ENCODE assay signal across 10 mouse cellular contexts in genomic region chr8:121968542-121968941, GRCm38 (mm10). TPM values are rescaled to one million over a fixed set of nuclear protein-coding genes. Genes with fewer than 3 reads are reported as not detected.
DNase-seq lines count a peak whose midpoint lies in the region; ATAC-seq and TF ChIP-seq lines count a peak whose summit lies in the region.
"Had no signal": no experiment of that assay in that cellular context is flagged by ENCODE, and none has a peak within 500 bp of the region (broad histone marks: within the 10 kb centered on the region; RNA-seq: fewer than 3 reads in every experiment).

No protein-coding gene starts in this region.

- WGBS in hindbrain, embryonic 15.5 days = 68% methylated on average over 4 of the region's 4 CpGs
- WGBS in hindbrain, embryonic 11.5 days = 74% methylated on average over 4 of the region's 4 CpGs
- 66% methylated on average over 4 of the region's 4 CpGs for WGBS in limb, embryonic 11.5 days
- WGBS in neural tube, embryonic 14.5 days = 53% methylated on average over 4 of the region's 4 CpGs

- H3K4me3 ChIP-seq in hindbrain, embryonic 15.5 days = no peak overlapping the region
- H3K4me3 ChIP-seq in hindbrain, embryonic 11.5 days (ENCODE audit: low read depth, low read length) = no peak overlapping the region
- no peak overlapping the region for H3K4me3 ChIP-seq in testis, adult 2 months (ENCODE audit: control insufficient read depth, low read depth, low read length)
- no peak overlapping the region for H3K4me3 ChIP-seq in limb, embryonic 11.5 days (ENCODE audit: low read depth, low read length)
- H3K4me3 ChIP-seq in neural tube, embryonic 14.5 days (ENCODE audit: low read depth, low read length) = no peak overlapping the region

- peaks cover 54% of the 10 kb centered on the region for H3K4me1 ChIP-seq in hindbrain, embryonic 15.5 days (replicated peaks)
- peaks cover 10% of the 10 kb centered on the region for H3K4me1 ChIP-seq in hindbrain, embryonic 11.5 days (replicated peaks; ENCODE audit: control insufficient read depth, insufficient read depth, low read length)
- H3K4me1 ChIP-seq in testis, adult 2 months (ENCODE audit: control insufficient read depth, insufficient read depth, low read length) = peaks cover 12% of the 10 kb centered on the region
- H3K4me1 ChIP-seq in limb, embryonic 11.5 days (ENCODE audit: control insufficient read depth, insufficient read depth, low read length) = peaks cover 40% of the 10 kb centered on the region
- peaks cover 34% of the 10 kb centered on the region for H3K4me1 ChIP-seq in neural tube, embryonic 14.5 days (ENCODE audit: control insufficient read depth, insufficient read depth, low read length)

- no peak overlapping the region for H3K4me2 ChIP-seq in hindbrain, embryonic 15.5 days
- no peak overlapping the region for H3K4me2 ChIP-seq in hindbrain, embryonic 11.5 days (replicated peaks; ENCODE audit: low read depth, low read length)
- H3K4me2 ChIP-seq in limb, embryonic 11.5 days (ENCODE audit: low read depth, severe bottlenecking) = no peak overlapping the region
- no peak overlapping the region for H3K4me2 ChIP-seq in neural tube, embryonic 14.5 days (ENCODE audit: low read depth, low read length)

- H3K9me3 ChIP-seq in hindbrain, embryonic 15.5 days = no peaks in the 10 kb centered on the region
- no peaks in the 10 kb centered on the region for H3K9me3 ChIP-seq in hindbrain, embryonic 11.5 days (ENCODE audit: control insufficient read depth, low read length)
- H3K9me3 ChIP-seq in limb, embryonic 11.5 days (ENCODE audit: control insufficient read depth, low read length) = no peaks in the 10 kb centered on the region
- H3K9me3 ChIP-seq in neural tube, embryonic 14.5 days (ENCODE audit: control insufficient read depth, low read length) = no peaks in the 10 kb centered on the region

- H3K27ac ChIP-seq in hindbrain, embryonic 15.5 days (replicated peaks) = peak overlapping the region; percentile 52
- H3K27ac ChIP-seq in hindbrain, embryonic 11.5 days (ENCODE audit: low read depth, low read length) = no peak overlapping the region
- H3K27ac ChIP-seq in testis, adult 2 months (ENCODE audit: control insufficient read depth, insufficient read depth, low read depth, low read length) = peak overlapping the region; percentile 35
- peak overlapping the region; percentile 37 for H3K27ac ChIP-seq in limb, embryonic 11.5 days (replicated peaks; ENCODE audit: low read depth, low read length)
- peak overlapping the region; percentile 55; the same call in 1 of the 2 replicates for H3K27ac ChIP-seq in neural tube, embryonic 14.5 days (ENCODE audit: low read depth, low read length)

- TF ChIP-seq CTCF in testis, adult 2 months (IDR thresholded peaks at IDR 0.05; ENCODE audit: control insufficient read depth, insufficient read depth, insufficient replicate concordance, low read depth, low read length) = no peak

- H3K9ac ChIP-seq in hindbrain, embryonic 15.5 days = no peak overlapping the region
- no peak overlapping the region for H3K9ac ChIP-seq in hindbrain, embryonic 11.5 days (ENCODE audit: low read depth, low read length)
- H3K9ac ChIP-seq in limb, embryonic 11.5 days (ENCODE audit: low read length) = no peak overlapping the region
- H3K9ac ChIP-seq in neural tube, embryonic 14.5 days (replicated peaks; ENCODE audit: low read depth, low read length) = no peak overlapping the region

- DNase-seq in hindbrain, embryonic 11.5 days (ENCODE audit: low spot score) = no peak
- no peak for DNase-seq in testis, postnatal 14 days (ENCODE audit: low spot score)
- DNase-seq in limb, embryonic 11.5 days (ENCODE audit: low spot score) = no peak
- no peak for DNase-seq in urinary bladder, adult 2 months (ENCODE audit: low spot score)
- DNase-seq: cerebellum, adult 9-11 months; gastrocnemius, postnatal 14 days had no signal

- no peaks in the 10 kb centered on the region for H3K27me3 ChIP-seq in hindbrain, embryonic 15.5 days
- no peaks in the 10 kb centered on the region for H3K27me3 ChIP-seq in hindbrain, embryonic 11.5 days (ENCODE audit: control insufficient read depth, insufficient read depth, low read length)
- H3K27me3 ChIP-seq in testis, adult 2 months (ENCODE audit: control insufficient read depth, insufficient read depth, low read length) = no peaks in the 10 kb centered on the region
- no peaks in the 10 kb centered on the region for H3K27me3 ChIP-seq in limb, embryonic 11.5 days (ENCODE audit: control insufficient read depth, insufficient read depth, low read length)
- no peaks in the 10 kb centered on the region for H3K27me3 ChIP-seq in neural tube, embryonic 14.5 days (ENCODE audit: control insufficient read depth, insufficient read depth, low read length)

- H3K36me3 ChIP-seq in hindbrain, embryonic 15.5 days = no peaks in the 10 kb centered on the region
- no peaks in the 10 kb centered on the region for H3K36me3 ChIP-seq in hindbrain, embryonic 11.5 days (ENCODE audit: control insufficient read depth, insufficient read depth, low read length)
- no peaks in the 10 kb centered on the region for H3K36me3 ChIP-seq in testis, adult 2 months (ENCODE audit: control insufficient read depth, insufficient read depth, low read length)
- no peaks in the 10 kb centered on the region for H3K36me3 ChIP-seq in limb, embryonic 11.5 days (ENCODE audit: control insufficient read depth, insufficient read depth, low read length)
- H3K36me3 ChIP-seq in neural tube, embryonic 14.5 days (ENCODE audit: control insufficient read depth, insufficient read depth, low read length) = no peaks in the 10 kb centered on the region

- no peak for ATAC-seq in hindbrain, embryonic 15.5 days (ENCODE audit: low FRiP score, low read depth)
- no peak for ATAC-seq in hindbrain, embryonic 11.5 days (ENCODE audit: low FRiP score)
- no peak for ATAC-seq in limb, embryonic 11.5 days (ENCODE audit: insufficient number of reproducible peaks, low FRiP score, low TSS enrichment, low read depth)
- ATAC-seq in neural tube, embryonic 14.5 days (ENCODE audit: low read depth) = no peak

- TF ChIP-seq POLR2A in testis, adult 2 months (IDR thresholded peaks at IDR 0.05; ENCODE audit: control insufficient read depth, low read depth, low read length) = no peak

RNA-seq across cellular contexts. Expression of gene Banp, which starts 19.0 kb away (rescaled TPM):
- 53.9 and 59.1 TPM in 2 replicates for polyA plus RNA-seq in hindbrain, embryonic 15.5 days (2015; fragmentation: Nextera tagmentation; extraction: Ambion mirVana)
- 50.8 and 51.8 TPM in 2 replicates for polyA plus RNA-seq in hindbrain, embryonic 11.5 days (2014; fragmentation: Nextera tagmentation; extraction: Ambion mirVana)
- 15.6 and 18.6 TPM in 2 replicates for polyA plus RNA-seq in testis, adult 2 months (2012; rRNA removed)
- polyA plus RNA-seq in limb, embryonic 11.5 days (2014; fragmentation: Nextera tagmentation; extraction: Ambion mirVana) = 57.9 and 58.1 TPM in 2 replicates
- polyA plus RNA-seq in neural tube, embryonic 14.5 days (2014; fragmentation: Nextera tagmentation; extraction: Ambion mirVana) = 47.2 and 53.9 TPM in 2 replicates
- polyA plus RNA-seq in urinary bladder, adult 2 months (2012; rRNA removed) = 32.7 and 45.7 TPM in 2 replicates

RNA-seq across cellular contexts. Expression of gene Car5a, which starts 23.8 kb away (rescaled TPM):
- polyA plus RNA-seq in hindbrain, embryonic 15.5 days (2015; fragmentation: Nextera tagmentation; extraction: Ambion mirVana) = 0.36 and 0.63 TPM in 2 replicates
- 0.15 TPM in 1 of 2 replicates, not detected in the other for polyA plus RNA-seq in hindbrain, embryonic 11.5 days (2014; fragmentation: Nextera tagmentation; extraction: Ambion mirVana)
- not detected in 2 replicates for polyA plus RNA-seq in testis, adult 2 months (2012; rRNA removed)
- polyA plus RNA-seq in limb, embryonic 11.5 days (2014; fragmentation: Nextera tagmentation; extraction: Ambion mirVana) = not detected in 2 replicates
- polyA plus RNA-seq in neural tube, embryonic 14.5 days (2014; fragmentation: Nextera tagmentation; extraction: Ambion mirVana) = 0.16 TPM in 1 of 2 replicates, not detected in the other
- 0.07 TPM in 1 of 2 replicates, not detected in the other for polyA plus RNA-seq in urinary bladder, adult 2 months (2012; rRNA removed)
- polyA plus RNA-seq: kidney, embryonic 14.5 days had no signal
